Mouse (Mus musculus) cortical plate, adult 2 months (tissue): ENCODE data around the gene Cd300ld4.
"Not testable (repeated sequence)": the region's sequence is repeated elsewhere in the genome, so short reads cannot be mapped to it uniquely, and the experiment has no call there.

ENCODE experiments used
- CTCF ChIP-seq: fragments of 200-500 bp; IDR thresholded peaks from 2 replicates; pipeline ENCODE4 v1.5.1; 2011; ENCODE audit warnings: mild to moderate bottlenecking, control low read depth, low read length; ENCODE audit not compliant: insufficient read depth; ENCODE audit errors: extremely low read depth
- POLR2A ChIP-seq: fragments of 200-500 bp; IDR thresholded peaks from 2 replicates; pipeline ENCODE4 v1.6.1; 2011; ENCODE audit warnings: mild to moderate bottlenecking, low read length, control low read depth; ENCODE audit not compliant: insufficient read depth; ENCODE audit errors: extremely low read depth

- not testable (repeated sequence) for TF ChIP-seq CTCF, POLR2A
Observed at GRCm38 (mm10) chr11:115037669-115038068, 10.9 kb upstream of the Cd300ld4 start, which contains the start of gene Cd300ld5.
